Mouse (Mus musculus) limb, embryonic 12.5 days (tissue): Measurements from ENCODE around the gene Ankmy1. TPM values are rescaled to one million over a fixed set of nuclear protein-coding genes. Genes with fewer than 3 reads are reported as not detected.

ENCODE experiments used
- ATAC-seq: fragments of 200-750 bp; cut with Nextera tagmentation; 2 replicates; pipeline ENCODE4 v1.8.0; 2017; ENCODE audit warnings: low read depth, moderate TSS enrichment; ENCODE audit not compliant: insufficient number of reproducible peaks, insufficient read depth, low FRiP score, low TSS enrichment
- H3K27ac ChIP-seq: fragments of 300-500 bp; sonication (generic); 2 replicates; pipeline ENCODE4 v1.5.1; 2016; ENCODE audit warnings: mild to moderate bottlenecking, moderate library complexity
- H3K27me3 ChIP-seq: fragments of 300-500 bp; sonication (generic); 2 replicates; pipeline ENCODE4 v1.6.1; 2016; ENCODE audit warnings: mild to moderate bottlenecking, moderate library complexity
- H3K36me3 ChIP-seq: fragments of 300-500 bp; sonication (generic); 2 replicates; pipeline ENCODE4 v1.6.1; 2016; ENCODE audit warnings: mild to moderate bottlenecking, moderate library complexity
- H3K4me1 ChIP-seq: fragments of 300-500 bp; sonication (generic); replicated peaks from 2 replicates; pipeline ENCODE4 v1.6.1; 2016
- H3K4me2 ChIP-seq: fragments of 300-500 bp; sonication (generic); 2 replicates; pipeline ENCODE4 v1.6.1; 2016; ENCODE audit warnings: mild to moderate bottlenecking, moderate library complexity
- H3K4me3 ChIP-seq: fragments of 300-500 bp; sonication (generic); replicated peaks from 2 replicates; pipeline ENCODE4 v1.5.1; 2016; ENCODE audit warnings: mild to moderate bottlenecking
- H3K9ac ChIP-seq: fragments of 300-500 bp; sonication (generic); replicated peaks from 2 replicates; pipeline ENCODE4 v1.6.1; 2016; ENCODE audit warnings: mild to moderate bottlenecking, moderate library complexity
- H3K9me3 ChIP-seq: fragments of 300-500 bp; sonication (generic); 2 replicates; pipeline ENCODE4 v1.6.1; 2016; ENCODE audit warnings: mild to moderate bottlenecking, moderate library complexity
- WGBS: fragments of 180-500 bp; shearing (Covaris S2); methylation state at CpG from one replicate; pipeline ENCODE4 v1.1.7; 2016; 5-methylcytosine and 5-hydroxymethylcytosine counted together
- polyA plus RNA-seq: library from polyadenylated mRNA; unstranded; fragments of >200 nt; fragmentation: Nextera tagmentation; extraction: Ambion mirVana; gene quantifications from 2 replicates; pipeline ENCODE4 v1.2.1, GENCODE M21; 2016

Ankmy1 gene
- polyA plus RNA-seq, 1 experiment from 2014 or later, result 0.40 TPM

DNA sequence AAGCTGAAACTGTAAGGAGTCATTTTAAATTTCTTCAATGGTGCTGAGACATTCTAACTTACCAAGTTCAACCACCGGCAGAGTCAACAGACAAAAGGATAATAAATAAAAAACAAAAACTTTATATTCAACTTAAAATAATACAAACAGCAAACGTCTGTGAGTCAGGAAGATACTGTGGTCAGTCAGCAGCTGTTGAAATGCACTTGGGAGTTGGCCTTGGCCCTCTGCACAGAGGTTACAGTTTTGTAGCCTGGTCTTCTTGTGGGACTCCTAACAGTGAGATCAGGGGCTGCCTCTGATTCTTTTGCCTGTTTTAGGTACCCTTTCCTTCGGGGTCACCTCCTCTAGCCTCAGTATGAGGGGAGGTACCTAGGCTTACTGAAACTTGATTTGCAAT is 8.8 kb downstream of the Ankmy1 start:
- Histone ChIP-seq H3K9me3 (no peaks in the 10 kb centered on the region), H3K27ac (no peak overlapping the region), H3K4me1 (no peaks in the 10 kb centered on the region), H3K4me3 (no peak overlapping the region), H3K4me2 (no peak overlapping the region), H3K36me3 (no peaks in the 10 kb centered on the region), H3K9ac (no peak overlapping the region), H3K27me3 (no peaks in the 10 kb centered on the region; the same call in 1 of the 2 replicates)
- WGBS, result 74% methylated on average over 3 of the region's 3 CpGs
- ATAC-seq, result no peak

DNA sequence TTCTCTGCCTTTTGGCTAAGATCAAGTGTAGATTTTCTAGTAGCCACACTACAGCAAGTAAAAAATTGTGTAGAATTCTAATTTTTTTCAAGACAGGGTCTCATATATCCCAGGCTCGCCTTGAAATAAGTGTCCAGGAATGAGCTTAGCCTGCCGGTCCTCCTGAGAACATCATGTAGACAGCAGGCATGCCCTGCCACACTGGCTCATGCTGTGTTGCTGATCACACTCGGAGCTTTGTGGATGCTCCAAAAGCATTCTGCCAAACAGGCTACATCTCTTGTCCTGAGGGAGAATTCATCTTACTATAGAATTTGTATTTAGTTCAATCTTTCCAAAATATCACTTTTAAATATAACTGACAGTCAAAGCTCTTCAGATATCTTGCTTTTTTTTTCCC is 9.9 kb downstream of the Ankmy1 start:
- Histone ChIP-seq H3K36me3 (no peaks in the 10 kb centered on the region), H3K9me3 (no peaks in the 10 kb centered on the region), H3K4me1 (no peaks in the 10 kb centered on the region), H3K4me2 (no peak overlapping the region), H3K9ac (no peak overlapping the region), H3K4me3 (no peak overlapping the region), H3K27me3 (no peaks in the 10 kb centered on the region), H3K27ac (no peak overlapping the region)
- no peak for ATAC-seq
- 65% methylated on average over 3 of the region's 3 CpGs for WGBS

DNA sequence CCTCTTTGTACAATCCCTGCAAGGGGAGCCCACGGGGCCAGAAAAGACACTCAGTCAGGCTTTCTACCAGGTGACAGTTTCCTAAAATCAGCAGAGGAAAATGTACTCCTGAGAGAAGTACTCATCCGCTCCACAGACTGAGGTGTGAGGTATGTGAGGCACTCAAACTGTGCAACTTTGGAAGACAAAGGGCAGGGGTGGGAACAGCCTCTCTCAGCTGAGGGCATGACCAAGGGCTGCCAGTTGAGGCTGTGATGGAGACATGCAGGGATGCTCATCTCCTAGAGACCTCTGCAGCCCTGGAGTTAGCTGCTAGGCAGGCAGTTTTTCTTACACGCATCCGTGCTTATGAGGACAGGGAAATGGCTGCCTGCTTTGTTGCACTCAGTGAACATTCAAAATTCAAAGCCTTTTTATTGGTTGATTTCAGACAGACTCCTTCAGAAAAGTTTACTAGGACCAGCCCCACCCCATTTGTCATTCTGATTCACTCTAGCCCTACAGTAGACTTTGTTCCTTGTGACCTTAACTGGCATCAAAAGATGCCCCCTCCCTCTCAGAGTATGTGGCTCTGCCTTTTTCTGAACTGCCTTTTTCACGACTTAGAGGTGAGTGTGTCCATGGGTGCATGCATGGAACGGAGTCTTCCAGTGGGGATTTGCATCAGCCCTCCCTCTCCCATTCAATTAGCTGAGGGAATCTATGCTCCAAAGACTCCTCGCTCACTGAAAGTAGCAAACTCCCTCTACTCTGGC is 13.6 kb downstream of the Ankmy1 start:
- H3K4me2 ChIP-seq, result no peak overlapping the region
- no peak overlapping the region for H3K4me3 ChIP-seq
- no peaks in the 10 kb centered on the region for H3K36me3 ChIP-seq
- ATAC-seq, result no peak
- H3K4me1 ChIP-seq, result no peaks in the 10 kb centered on the region
- WGBS, result 79% methylated on average over 7 of the region's 7 CpGs
- no peaks in the 10 kb centered on the region for H3K9me3 ChIP-seq
- H3K27ac ChIP-seq, result no peak overlapping the region
- no peaks in the 10 kb centered on the region; the same call in 1 of the 2 replicates for H3K27me3 ChIP-seq
- no peak overlapping the region for H3K9ac ChIP-seq

DNA sequence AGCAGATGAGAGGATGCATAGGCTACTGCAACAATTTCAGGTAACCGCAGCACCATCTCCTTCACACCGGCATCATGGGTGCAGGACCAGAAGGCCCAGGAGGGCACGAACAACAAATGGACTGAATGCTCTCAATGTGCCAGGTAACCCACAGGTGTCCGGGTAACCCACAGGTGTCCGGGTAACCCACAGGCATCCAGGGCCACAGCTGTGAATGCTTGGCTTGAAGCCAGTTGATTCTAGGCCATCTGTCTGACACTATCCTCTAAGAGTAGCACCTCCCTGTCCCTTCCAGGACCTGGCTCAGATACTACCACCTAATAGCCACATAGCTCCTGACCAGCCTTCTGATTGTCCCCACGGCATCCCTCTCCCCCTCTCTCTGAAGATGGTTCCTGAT is 20.7 kb downstream of the Ankmy1 start:
- no peaks in the 10 kb centered on the region for H3K4me1 ChIP-seq
- 93% methylated on average over 6 of the region's 6 CpGs for WGBS
- H3K9ac ChIP-seq, result no peak overlapping the region
- H3K27ac ChIP-seq, result no peak overlapping the region
- H3K27me3 ChIP-seq, result no peaks in the 10 kb centered on the region; the same call in none of the 2 replicates
- no peak for ATAC-seq
- no peaks in the 10 kb centered on the region for H3K36me3 ChIP-seq
- H3K9me3 ChIP-seq, result no peaks in the 10 kb centered on the region
- no peak overlapping the region for H3K4me3 ChIP-seq
- H3K4me2 ChIP-seq, result no peak overlapping the region

DNA sequence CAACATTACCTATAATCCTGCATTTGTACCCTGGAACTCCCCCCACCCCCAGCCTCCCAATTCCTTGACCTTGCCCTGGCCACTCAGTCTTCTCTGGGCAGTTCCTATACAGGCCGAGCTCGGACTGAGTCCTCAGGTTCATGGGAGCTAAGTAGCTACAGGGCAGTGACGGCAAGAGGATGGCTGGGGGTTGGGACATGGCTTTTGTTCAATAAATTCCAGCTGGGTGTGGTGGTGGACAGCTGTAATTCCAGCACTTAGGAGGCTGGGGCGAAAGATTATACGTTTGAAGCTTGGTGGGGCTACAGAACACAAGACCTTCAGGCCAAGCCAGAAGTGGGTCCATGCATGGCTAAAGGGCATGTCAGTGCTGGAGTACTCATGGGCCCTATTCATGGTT is 22.6 kb downstream of the Ankmy1 start:
- Histone ChIP-seq H3K27ac (no peak overlapping the region), H3K4me2 (no peak overlapping the region), H3K36me3 (no peaks in the 10 kb centered on the region), H3K9me3 (no peaks in the 10 kb centered on the region), H3K9ac (no peak overlapping the region), H3K27me3 (no peaks in the 10 kb centered on the region; the same call in 1 of the 2 replicates), H3K4me1 (no peaks in the 10 kb centered on the region), H3K4me3 (no peak overlapping the region)
- ATAC-seq, result no peak
- WGBS, result 66% methylated on average over 5 of the region's 5 CpGs

DNA sequence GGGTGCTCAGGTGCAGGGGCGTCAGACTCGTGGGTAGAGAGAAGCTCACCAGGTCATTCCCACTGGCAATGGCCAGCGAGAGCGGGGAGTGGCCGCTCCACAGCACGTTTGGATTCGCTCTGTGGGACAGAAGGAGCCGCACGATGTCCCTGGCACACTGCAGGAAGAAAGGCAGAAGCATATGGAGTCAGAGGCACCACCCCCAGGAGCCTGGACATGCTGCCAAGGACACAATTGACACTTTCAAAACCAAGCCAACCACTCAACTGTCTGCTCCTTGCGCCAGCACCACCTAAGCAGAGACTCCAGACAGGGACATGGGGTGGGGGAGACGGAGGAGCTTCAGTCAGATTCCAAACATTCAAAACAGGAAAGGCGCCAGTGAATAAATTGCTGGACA is 23.4 kb downstream of the Ankmy1 start:
- Histone ChIP-seq H3K27me3 (no peaks in the 10 kb centered on the region; the same call in 1 of the 2 replicates), H3K4me2 (no peak overlapping the region), H3K27ac (no peak overlapping the region), H3K9ac (no peak overlapping the region), H3K36me3 (no peaks in the 10 kb centered on the region), H3K4me1 (no peaks in the 10 kb centered on the region), H3K4me3 (no peak overlapping the region), H3K9me3 (no peaks in the 10 kb centered on the region)
- ATAC-seq, result no peak
- 86% methylated on average over 12 of the region's 12 CpGs for WGBS

DNA sequence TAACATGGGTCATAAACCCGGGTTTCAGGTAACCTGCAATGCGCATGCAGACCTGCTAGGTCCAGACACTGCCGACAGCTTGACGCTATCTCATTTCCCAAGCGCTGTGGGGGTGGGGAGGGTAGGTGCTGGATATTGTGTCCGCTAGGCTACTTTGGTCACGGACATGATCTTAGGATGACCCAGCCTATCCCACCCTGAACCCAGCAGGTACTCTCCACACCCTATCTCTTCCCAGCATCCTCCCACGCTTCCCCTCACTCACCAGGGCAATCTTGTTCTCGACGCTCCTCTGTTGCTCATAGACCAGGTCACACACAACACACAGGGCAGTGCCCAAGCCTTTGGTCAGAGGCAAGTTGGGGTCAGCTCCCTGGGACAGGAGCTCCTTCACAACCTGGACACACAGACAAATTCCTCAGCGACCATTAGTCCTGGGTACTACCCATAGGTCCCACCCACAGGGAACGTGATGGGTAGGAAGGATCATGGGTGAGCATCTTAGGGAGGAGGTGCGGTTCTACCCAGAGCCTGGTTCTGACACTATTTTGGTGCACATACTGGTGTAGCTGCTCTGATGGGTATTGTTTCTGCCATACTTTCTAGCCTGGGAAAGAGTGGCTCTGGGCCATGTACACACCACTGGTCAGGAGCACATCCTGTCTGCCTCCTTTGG is 24.5 kb downstream of the Ankmy1 start:
- ATAC-seq, result no peak
- WGBS, result 78% methylated on average over 13 of the region's 13 CpGs

DNA sequence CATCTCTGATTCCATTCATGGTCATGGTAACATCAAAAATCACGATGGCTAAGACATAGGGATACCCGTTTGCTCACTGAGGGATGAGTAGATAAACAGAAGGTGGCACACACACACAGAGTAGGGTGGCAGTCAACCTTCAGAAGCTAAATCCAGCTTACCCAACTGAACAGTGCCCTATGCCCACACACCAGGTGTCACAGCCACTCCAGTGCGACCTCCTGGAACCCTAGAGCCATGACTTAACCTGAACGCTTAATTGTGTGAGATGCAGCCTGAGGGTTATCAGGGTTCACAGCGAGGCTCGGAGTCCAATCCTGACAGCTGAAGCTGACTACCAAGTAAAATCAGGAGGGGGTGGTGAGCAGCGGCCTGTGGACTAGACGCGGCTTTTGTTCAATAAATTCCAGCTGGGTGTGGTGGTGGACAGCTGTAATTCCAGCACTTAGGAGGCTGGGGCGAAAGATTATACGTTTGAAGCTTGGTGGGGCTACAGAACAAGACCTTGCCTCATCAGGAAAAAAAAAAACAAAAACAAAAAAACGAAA is 25.2 kb downstream of the Ankmy1 start:
- Histone ChIP-seq H3K9me3 (no peaks in the 10 kb centered on the region), H3K4me1 (no peaks in the 10 kb centered on the region), H3K27ac (no peak overlapping the region), H3K4me3 (no peak overlapping the region), H3K36me3 (no peaks in the 10 kb centered on the region), H3K4me2 (no peak overlapping the region), H3K9ac (no peak overlapping the region), H3K27me3 (peaks cover 4% of the 10 kb centered on the region; the same call in 1 of the 2 replicates)
- 51% methylated on average over 12 of the region's 12 CpGs for WGBS
- no peak for ATAC-seq

More for the DNA sequence above, 24.5 kb downstream of the Ankmy1 start:
- H3K36me3 ChIP-seq, result no peaks in the 10 kb centered on the region
- no peak overlapping the region for H3K9ac ChIP-seq
- H3K27ac ChIP-seq, result no peak overlapping the region
- H3K4me3 ChIP-seq, result no peak overlapping the region
- H3K4me1 ChIP-seq, result no peaks in the 10 kb centered on the region
- peaks cover 4% of the 10 kb centered on the region; the same call in 1 of the 2 replicates for H3K27me3 ChIP-seq
- H3K4me2 ChIP-seq, result no peak overlapping the region
- no peaks in the 10 kb centered on the region for H3K9me3 ChIP-seq

DNA sequence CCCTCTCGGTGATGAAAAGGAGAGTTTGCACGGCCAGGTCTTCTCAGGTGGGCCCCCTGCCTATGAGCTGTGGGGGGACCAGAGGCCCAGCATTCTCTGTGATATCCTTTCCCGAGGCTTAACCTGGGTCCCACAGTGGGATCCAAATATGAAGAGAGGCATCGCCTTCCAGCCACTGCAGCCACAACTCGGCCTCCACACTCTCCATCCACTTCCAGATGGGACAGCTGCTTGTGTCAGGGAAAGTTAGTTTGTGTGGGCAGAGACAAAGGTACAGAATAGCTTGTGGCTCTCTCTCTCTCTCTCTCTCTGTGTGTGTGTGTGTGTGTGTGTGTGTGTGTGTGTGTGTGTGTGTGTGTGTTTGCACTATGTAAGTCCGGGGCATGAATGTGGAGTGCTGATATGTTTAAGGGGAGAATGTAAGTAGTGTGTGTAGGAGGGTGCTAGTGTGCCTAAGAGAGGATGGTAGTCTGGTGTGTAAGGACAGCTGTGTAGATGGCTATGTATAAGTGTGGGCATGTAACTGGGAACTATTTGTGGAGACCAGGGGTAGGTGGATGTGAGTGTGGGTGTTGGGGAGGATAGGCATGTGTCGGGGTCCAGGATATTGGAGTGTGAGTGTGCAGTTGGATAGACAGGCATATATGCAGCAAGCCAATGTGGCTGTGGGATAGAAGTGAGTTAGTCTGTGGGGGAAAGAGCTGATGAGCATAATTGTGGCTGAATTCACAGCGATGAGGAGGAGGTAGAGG is 27.2 kb downstream of the Ankmy1 start:
- no peak for ATAC-seq
- Histone ChIP-seq H3K4me2 (no peak overlapping the region), H3K9me3 (no peaks in the 10 kb centered on the region), H3K4me1 (no peaks in the 10 kb centered on the region), H3K27ac (no peak overlapping the region), H3K9ac (no peak overlapping the region), H3K27me3 (peaks cover 4% of the 10 kb centered on the region; the same call in 1 of the 2 replicates), H3K4me3 (no peak overlapping the region), H3K36me3 (no peaks in the 10 kb centered on the region)
- WGBS, result 74% methylated on average over 8 of the region's 8 CpGs

DNA sequence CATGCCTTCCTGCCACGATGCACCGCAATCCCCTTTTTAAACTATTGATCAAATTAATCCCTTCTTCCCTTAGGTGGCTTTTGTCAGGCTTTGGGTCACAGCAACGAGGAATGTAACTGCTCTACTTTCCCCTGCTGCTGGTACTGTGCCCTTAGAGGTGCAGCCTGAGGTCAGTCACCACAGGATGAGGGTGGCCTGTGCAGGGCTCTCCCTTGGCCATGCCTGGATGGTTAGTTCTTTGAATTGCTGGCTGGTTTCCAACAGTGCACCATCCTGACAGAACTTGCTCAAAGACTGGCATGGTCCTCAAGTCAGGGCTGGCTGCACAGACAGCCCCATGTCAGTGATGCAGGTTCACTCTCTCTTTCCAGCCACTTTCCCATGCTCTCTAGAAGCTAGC is 28.7 kb downstream of the Ankmy1 start:
- no peaks in the 10 kb centered on the region for H3K4me1 ChIP-seq
- no peak overlapping the region for H3K27ac ChIP-seq
- no peak overlapping the region for H3K4me3 ChIP-seq
- H3K27me3 ChIP-seq, result peaks cover 4% of the 10 kb centered on the region; the same call in 1 of the 2 replicates
- H3K9ac ChIP-seq, result no peak overlapping the region
- no peaks in the 10 kb centered on the region for H3K9me3 ChIP-seq
- no peak overlapping the region for H3K4me2 ChIP-seq
- ATAC-seq, result no peak
- WGBS, result 80% methylated on average over 3 of the region's 3 CpGs
- H3K36me3 ChIP-seq, result no peaks in the 10 kb centered on the region

DNA sequence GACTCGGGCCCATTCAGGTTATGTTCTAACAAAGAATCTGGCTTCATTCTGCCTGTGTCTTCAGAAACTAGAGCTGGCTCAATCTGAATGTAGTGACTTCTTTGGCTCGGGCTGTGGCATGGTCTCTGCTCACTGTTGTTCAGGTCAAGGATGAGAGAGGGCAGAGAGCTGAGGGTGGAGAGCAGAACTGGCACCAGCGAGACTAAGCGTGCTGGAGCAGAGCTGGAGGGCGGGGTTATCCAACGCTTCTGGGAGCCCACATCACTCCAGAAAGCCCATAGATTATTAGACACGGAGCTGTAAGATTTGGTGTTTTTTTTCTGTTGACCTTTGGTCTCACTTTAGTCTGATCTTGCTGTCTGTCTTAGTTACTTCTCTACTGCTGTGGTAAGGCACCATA is 30.0 kb downstream of the Ankmy1 start:
- Histone ChIP-seq H3K36me3 (no peaks in the 10 kb centered on the region), H3K4me1 (no peaks in the 10 kb centered on the region), H3K4me2 (no peak overlapping the region), H3K9me3 (no peaks in the 10 kb centered on the region), H3K9ac (no peak overlapping the region), H3K27ac (no peak overlapping the region), H3K4me3 (no peak overlapping the region), H3K27me3 (peaks cover 4% of the 10 kb centered on the region; the same call in 1 of the 2 replicates)
- no peak for ATAC-seq
- WGBS, result 83% methylated on average over 7 of the region's 7 CpGs
